Mouse (Mus musculus): ENCODE data around the gene 4930432M17Rik. TPM values are rescaled to one million over a fixed set of nuclear protein-coding genes. Genes with fewer than 3 reads are reported as not detected.

The 4930432M17Rik gene
- polyA plus RNA-seq, 1 experiment from 2014 or later = not detected

GRCm38 (mm10) chr3:121699401-121699800 lies 28.8 kb downstream of the 4930432M17Rik start:
- Histone ChIP-seq H3K4me3 (no peak overlapping the region), H3K36me3 (no peaks in the 10 kb centered on the region), H3K9me3 (replicated peaks) (no peaks in the 10 kb centered on the region; the same call in 1 of the 2 replicates), H3K4me2 (replicated peaks) (no peak overlapping the region), H3K4me1 (peaks cover 31% of the 10 kb centered on the region), H3K27me3 (no peaks in the 10 kb centered on the region), H3K9ac (no peak overlapping the region), H3K27ac (peak overlapping the region; percentile 83)
- ATAC-seq (ENCODE audit: low FRiP score) = no peak
- WGBS = 77% methylated on average over 4 of the region's 4 CpGs

- Histone ChIP-seq H3K4me2 (replicated peaks) (peak overlapping the region; percentile 42; the same call in 1 of the 2 replicates), H3K27me3 (no peaks in the 10 kb centered on the region), H3K4me1 (peaks cover 31% of the 10 kb centered on the region), H3K36me3 (no peaks in the 10 kb centered on the region), H3K27ac (peak overlapping the region; percentile 83), H3K4me3 (no peak overlapping the region), H3K9ac (no peak overlapping the region), H3K9me3 (replicated peaks) (no peaks in the 10 kb centered on the region; the same call in 1 of the 2 replicates)
- peak; percentile 51 for ATAC-seq (ENCODE audit: low FRiP score)
- 67% methylated on average over 4 of the region's 4 CpGs for WGBS
These were observed 29.3 kb downstream of the 4930432M17Rik start for GRCm38 (mm10) chr3:121699849-121700248.

GRCm38 (mm10) chr3:121700364-121700952 lies 29.9 kb downstream of the 4930432M17Rik start:
- no peaks in the 10 kb centered on the region; the same call in 1 of the 2 replicates for H3K9me3 ChIP-seq (replicated peaks)
- 11% methylated on average over 8 of the region's 8 CpGs for WGBS
- H3K36me3 ChIP-seq = no peaks in the 10 kb centered on the region
- peak overlapping the region; percentile 10; the same call in 1 of the 2 replicates for H3K4me3 ChIP-seq
- H3K9ac ChIP-seq = no peak overlapping the region
- ATAC-seq (ENCODE audit: low FRiP score) = peak; percentile 95
- peak overlapping the region; percentile 83 for H3K27ac ChIP-seq
- H3K4me2 ChIP-seq (replicated peaks) = peak overlapping the region; percentile 42
- no peaks in the 10 kb centered on the region for H3K27me3 ChIP-seq
- H3K4me1 ChIP-seq = peaks cover 31% of the 10 kb centered on the region

- H3K9ac ChIP-seq = no peak overlapping the region
- H3K4me3 ChIP-seq = no peak overlapping the region
- no peaks in the 10 kb centered on the region for H3K27me3 ChIP-seq
- 82% methylated on average over 7 of the region's 7 CpGs for WGBS
- no peak overlapping the region for H3K4me2 ChIP-seq (replicated peaks)
- no peaks in the 10 kb centered on the region for H3K9me3 ChIP-seq (replicated peaks)
- no peak for ATAC-seq (ENCODE audit: low FRiP score)
- no peak overlapping the region for H3K27ac ChIP-seq
- no peaks in the 10 kb centered on the region for H3K36me3 ChIP-seq
- peaks cover 31% of the 10 kb centered on the region for H3K4me1 ChIP-seq
These were observed 32.8 kb downstream of the 4930432M17Rik start for GRCm38 (mm10) chr3:121703155-121703879.

- H3K4me1 ChIP-seq = peaks cover 28% of the 10 kb centered on the region
- no peak overlapping the region for H3K9ac ChIP-seq
- H3K36me3 ChIP-seq = no peaks in the 10 kb centered on the region
- no peak for ATAC-seq (ENCODE audit: low FRiP score)
- no peaks in the 10 kb centered on the region for H3K9me3 ChIP-seq (replicated peaks)
- WGBS = 66% methylated on average over 3 of the region's 3 CpGs
- no peak overlapping the region for H3K27ac ChIP-seq
- no peak overlapping the region for H3K4me2 ChIP-seq (replicated peaks)
- H3K27me3 ChIP-seq = no peaks in the 10 kb centered on the region
- H3K4me3 ChIP-seq = no peak overlapping the region
These were observed 33.3 kb downstream of the 4930432M17Rik start for GRCm38 (mm10) chr3:121703880-121704243.

- WGBS = 73% methylated on average over 5 of the region's 5 CpGs
- no peaks in the 10 kb centered on the region for H3K36me3 ChIP-seq
These were observed 35.5 kb downstream of the 4930432M17Rik start for GRCm38 (mm10) chr3:121706087-121706486.

GRCm38 (mm10) chr3:121707106-121707505 lies 36.5 kb downstream of the 4930432M17Rik start:
- 87% methylated on average over 4 of the region's 4 CpGs for WGBS
- ATAC-seq (ENCODE audit: low FRiP score) = no peak

More at GRCm38 (mm10) chr3:121706087-121706486, 35.5 kb downstream of the 4930432M17Rik start:
- Histone ChIP-seq H3K27me3 (no peaks in the 10 kb centered on the region), H3K4me1 (peaks cover 8% of the 10 kb centered on the region), H3K9me3 (replicated peaks) (no peaks in the 10 kb centered on the region), H3K4me3 (no peak overlapping the region), H3K27ac (no peak overlapping the region), H3K4me2 (replicated peaks) (no peak overlapping the region), H3K9ac (no peak overlapping the region)
- no peak for ATAC-seq (ENCODE audit: low FRiP score)

GRCm38 (mm10) chr3:121710894-121711531 lies 40.5 kb downstream of the 4930432M17Rik start:
- H3K36me3 ChIP-seq = no peaks in the 10 kb centered on the region
- ATAC-seq (ENCODE audit: low FRiP score) = no peak
- H3K9me3 ChIP-seq (replicated peaks) = no peaks in the 10 kb centered on the region

More at GRCm38 (mm10) chr3:121707106-121707505, 36.5 kb downstream of the 4930432M17Rik start:
- Histone ChIP-seq H3K27me3 (no peaks in the 10 kb centered on the region), H3K27ac (no peak overlapping the region), H3K9me3 (replicated peaks) (no peaks in the 10 kb centered on the region), H3K4me1 (no peaks in the 10 kb centered on the region), H3K4me3 (no peak overlapping the region), H3K9ac (no peak overlapping the region), H3K4me2 (replicated peaks) (no peak overlapping the region), H3K36me3 (no peaks in the 10 kb centered on the region)

GRCm38 (mm10) chr3:121712222-121712621 lies 41.7 kb downstream of the 4930432M17Rik start:
- H3K27ac ChIP-seq = no peak overlapping the region

More at GRCm38 (mm10) chr3:121710894-121711531, 40.5 kb downstream of the 4930432M17Rik start:
- Histone ChIP-seq H3K27me3 (no peaks in the 10 kb centered on the region), H3K4me1 (no peaks in the 10 kb centered on the region; the same call in 1 of the 2 replicates), H3K9ac (no peak overlapping the region), H3K4me3 (no peak overlapping the region), H3K27ac (no peak overlapping the region), H3K4me2 (replicated peaks) (no peak overlapping the region)
- WGBS = 89% methylated on average over 7 of the region's 7 CpGs

GRCm38 (mm10) chr3:121713151-121713701 lies 42.7 kb downstream of the 4930432M17Rik start:
- no peak for ATAC-seq (ENCODE audit: low FRiP score)
- Histone ChIP-seq H3K4me3 (no peak overlapping the region), H3K4me2 (replicated peaks) (no peak overlapping the region), H3K4me1 (no peaks in the 10 kb centered on the region; the same call in 1 of the 2 replicates), H3K9me3 (replicated peaks) (no peaks in the 10 kb centered on the region), H3K36me3 (no peaks in the 10 kb centered on the region), H3K27me3 (no peaks in the 10 kb centered on the region), H3K27ac (no peak overlapping the region), H3K9ac (no peak overlapping the region)
- 77% methylated on average over 17 of the region's 17 CpGs for WGBS

More at GRCm38 (mm10) chr3:121712222-121712621, 41.7 kb downstream of the 4930432M17Rik start:
- no peaks in the 10 kb centered on the region; the same call in 1 of the 2 replicates for H3K4me1 ChIP-seq
- no peak overlapping the region for H3K9ac ChIP-seq
- no peaks in the 10 kb centered on the region for H3K27me3 ChIP-seq
- H3K36me3 ChIP-seq = no peaks in the 10 kb centered on the region
- WGBS = 71% methylated on average over 4 of the region's 4 CpGs
- no peak overlapping the region for H3K4me2 ChIP-seq (replicated peaks)
- no peak overlapping the region for H3K4me3 ChIP-seq
- no peaks in the 10 kb centered on the region for H3K9me3 ChIP-seq (replicated peaks)
- ATAC-seq (ENCODE audit: low FRiP score) = no peak

- no peak for ATAC-seq (ENCODE audit: low FRiP score)
These were observed 43.3 kb downstream of the 4930432M17Rik start for GRCm38 (mm10) chr3:121713816-121714215.

GRCm38 (mm10) chr3:121714461-121714860 lies 43.9 kb downstream of the 4930432M17Rik start:
- H3K27ac ChIP-seq = no peak overlapping the region
- H3K4me2 ChIP-seq (replicated peaks) = no peak overlapping the region
- H3K9me3 ChIP-seq (replicated peaks) = no peaks in the 10 kb centered on the region
- peaks cover 4% of the 10 kb centered on the region; the same call in 1 of the 2 replicates for H3K27me3 ChIP-seq
- H3K4me3 ChIP-seq = no peak overlapping the region
- H3K9ac ChIP-seq = no peak overlapping the region
- no peaks in the 10 kb centered on the region for H3K36me3 ChIP-seq
- ATAC-seq (ENCODE audit: low FRiP score) = no peak
- H3K4me1 ChIP-seq = no peaks in the 10 kb centered on the region; the same call in 1 of the 2 replicates
- WGBS = 94% methylated on average over 2 of the region's 2 CpGs

More at GRCm38 (mm10) chr3:121713816-121714215, 43.3 kb downstream of the 4930432M17Rik start:
- H3K4me3 ChIP-seq = no peak overlapping the region
- H3K4me2 ChIP-seq (replicated peaks) = no peak overlapping the region
- H3K9me3 ChIP-seq (replicated peaks) = no peaks in the 10 kb centered on the region
- H3K36me3 ChIP-seq = no peaks in the 10 kb centered on the region
- 75% methylated on average over 8 of the region's 8 CpGs for WGBS
- H3K9ac ChIP-seq = no peak overlapping the region
- no peaks in the 10 kb centered on the region; the same call in 1 of the 2 replicates for H3K4me1 ChIP-seq
- H3K27me3 ChIP-seq = 0 out of 2 replicates have a peak, but pooled peaks cover under 1% of the 10 kb centered on the region
- no peak overlapping the region for H3K27ac ChIP-seq

Measured in hindbrain, embryonic 12.5 days (tissue).